Mouse (Mus musculus): ENCODE data around the gene Lpin2.

DNA sequence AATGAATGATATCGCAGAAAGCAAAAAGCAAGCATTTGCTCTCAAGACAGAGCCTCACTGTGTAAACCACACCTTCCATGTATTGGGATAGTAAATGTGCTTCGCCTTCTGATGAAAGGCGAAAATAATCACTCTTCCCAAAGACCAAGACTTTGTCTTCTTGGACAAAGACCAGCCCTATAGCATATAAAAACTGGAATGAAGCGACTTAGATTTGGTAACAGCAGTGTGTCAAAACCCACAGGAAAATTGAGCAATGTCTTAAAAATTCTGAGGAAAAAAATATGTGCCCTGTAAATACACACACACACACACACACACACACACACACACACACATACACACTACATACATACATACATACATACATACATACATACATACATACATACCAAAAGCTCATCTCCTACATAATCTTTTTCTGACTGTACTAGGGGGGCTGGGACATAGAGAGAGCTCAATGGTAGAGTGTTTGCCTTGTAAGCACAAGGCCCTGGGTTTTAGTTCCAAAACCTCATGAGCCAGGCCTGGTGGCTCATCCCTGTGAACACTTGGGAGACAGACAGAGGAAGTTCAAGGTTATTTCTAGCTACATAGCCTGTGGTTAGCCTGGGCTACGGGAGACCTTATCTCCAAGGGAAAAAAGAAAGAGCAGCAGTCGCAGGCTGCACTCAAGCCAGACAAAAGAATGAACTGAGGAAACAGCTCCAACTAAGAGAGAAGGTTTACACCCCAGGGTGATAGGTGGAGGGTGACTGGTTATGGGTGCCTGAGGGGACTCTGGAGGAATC, 95.5 kb downstream of the Lpin2 start:
- no peak for TF ChIP-seq POLR2A (IDR thresholded peaks at IDR 0.05; ENCODE audit: borderline replicate concordance, extremely low read depth, low read depth, low read length)
- no peak for TF ChIP-seq CTCF (IDR thresholded peaks at IDR 0.05; ENCODE audit: insufficient read depth, low read length)

Data from lung, adult 2 months (tissue).